Mouse (Mus musculus): ENCODE results near the gene Rtf1. TPM values are rescaled to one million over a fixed set of nuclear protein-coding genes. Genes with fewer than 3 reads are reported as not detected.
"Not testable (repeated sequence)": the region's sequence is repeated elsewhere in the genome, so short reads cannot be mapped to it uniquely, and the experiment has no call there.

Rtf1 gene
- polyA plus RNA-seq, 1 experiment from 2014 or later = 70.9 TPM

DNA sequence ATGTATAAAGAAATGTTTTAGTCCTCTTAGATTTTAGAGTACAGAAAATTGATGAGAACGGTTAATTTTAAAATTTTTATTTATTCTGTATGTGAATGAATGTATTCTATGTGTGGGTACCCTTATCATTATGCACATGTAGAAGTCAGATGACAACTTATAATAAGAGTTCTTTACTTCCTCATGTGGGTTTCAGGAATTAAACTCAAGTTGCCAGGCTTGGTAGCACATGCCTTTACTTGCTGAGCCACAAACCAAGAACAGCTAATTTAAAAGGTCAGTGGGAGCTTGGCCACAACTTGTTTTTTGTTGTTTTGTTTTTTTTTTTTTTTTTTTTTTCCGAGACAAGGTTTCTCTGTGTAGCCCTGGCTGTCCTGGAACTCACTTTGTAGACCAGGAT is 20.0 kb downstream of the Rtf1 start:
- no peaks in the 10 kb centered on the region for H3K4me1 ChIP-seq
- H3K9ac ChIP-seq = no peak overlapping the region
- H3K4me3 ChIP-seq = no peak overlapping the region
- no peaks in the 10 kb centered on the region for H3K9me3 ChIP-seq
- ATAC-seq (ENCODE audit: low FRiP score, low read depth) = no peak
- H3K36me3 ChIP-seq = peaks cover 8% of the 10 kb centered on the region; the same call in 1 of the 2 replicates
- WGBS = 76% methylated on average over 2 of the region's 2 CpGs
- no peak overlapping the region for H3K4me2 ChIP-seq (replicated peaks)
- H3K27me3 ChIP-seq (replicated peaks) = no peaks in the 10 kb centered on the region
- no peak overlapping the region for H3K27ac ChIP-seq

DNA sequence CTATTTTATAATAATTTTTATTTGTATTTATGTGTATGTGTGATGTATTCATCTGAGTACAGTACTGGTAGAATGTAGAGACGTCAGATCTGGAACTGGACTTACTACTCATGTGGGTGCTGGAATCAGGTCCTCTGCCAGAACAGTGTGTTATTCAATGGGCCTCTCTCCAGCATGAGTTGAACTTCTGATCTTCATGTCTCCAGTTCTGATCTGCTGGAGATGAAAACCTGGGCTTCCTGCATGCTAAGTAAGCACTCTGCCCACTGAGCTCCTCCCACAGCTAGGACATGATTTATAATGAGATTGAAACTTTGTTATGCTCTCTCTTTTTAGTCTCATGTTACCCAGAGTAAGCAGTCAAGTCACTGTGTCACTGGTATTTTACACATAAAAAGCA is 21.2 kb downstream of the Rtf1 start:
- no peaks in the 10 kb centered on the region for H3K27me3 ChIP-seq (replicated peaks)
- no peak overlapping the region for H3K4me3 ChIP-seq
- no peak overlapping the region for H3K9ac ChIP-seq
- no peaks in the 10 kb centered on the region for H3K4me1 ChIP-seq
- no peak overlapping the region for H3K4me2 ChIP-seq (replicated peaks)
- WGBS = 84% methylated on average over 1 of the region's 1 CpGs
- H3K9me3 ChIP-seq = no peaks in the 10 kb centered on the region
- no peak for ATAC-seq (ENCODE audit: low FRiP score, low read depth)
- no peak overlapping the region for H3K27ac ChIP-seq
- H3K36me3 ChIP-seq = peaks cover 8% of the 10 kb centered on the region; the same call in 1 of the 2 replicates

- Histone ChIP-seq H3K27ac (no peak overlapping the region), H3K4me2 (replicated peaks) (no peak overlapping the region), H3K9me3 (no peaks in the 10 kb centered on the region), H3K36me3 (peaks cover 6% of the 10 kb centered on the region; the same call in 1 of the 2 replicates), H3K9ac (no peak overlapping the region), H3K4me1 (no peaks in the 10 kb centered on the region), H3K4me3 (no peak overlapping the region), H3K27me3 (replicated peaks) (no peaks in the 10 kb centered on the region)
- no peak for ATAC-seq (ENCODE audit: low FRiP score, low read depth)
- 87% methylated on average over 2 of the region's 2 CpGs for WGBS
Measured at GRCm38 (mm10) chr2:119698472-119698871, 23.6 kb downstream of the Rtf1 start.

DNA sequence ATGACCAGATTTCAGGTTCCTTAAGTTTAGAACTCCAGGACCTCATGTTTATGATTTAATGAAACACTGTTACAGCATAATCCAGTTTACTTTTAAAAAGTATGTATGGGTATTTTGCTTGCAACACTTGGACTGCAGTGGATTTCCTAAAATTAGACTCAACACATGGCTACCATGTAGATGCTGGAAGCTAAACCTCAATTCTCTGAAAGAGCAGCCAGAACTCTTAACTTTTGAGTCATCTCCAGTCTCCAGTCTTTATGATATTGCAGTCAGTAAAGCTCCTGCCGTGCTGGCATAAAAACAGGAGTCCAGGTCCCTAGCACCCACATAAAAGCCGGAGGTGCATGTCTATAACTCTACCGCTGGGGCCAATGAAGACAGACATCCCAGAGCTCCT is 25.1 kb downstream of the Rtf1 start:
- peaks cover 4% of the 10 kb centered on the region; the same call in 1 of the 2 replicates for H3K36me3 ChIP-seq
- WGBS = 89% methylated on average over 3 of the region's 3 CpGs
- no peaks in the 10 kb centered on the region for H3K4me1 ChIP-seq
- H3K27me3 ChIP-seq (replicated peaks) = no peaks in the 10 kb centered on the region
- H3K27ac ChIP-seq = no peak overlapping the region
- no peaks in the 10 kb centered on the region for H3K9me3 ChIP-seq
- H3K9ac ChIP-seq = no peak overlapping the region
- H3K4me2 ChIP-seq (replicated peaks) = no peak overlapping the region
- ATAC-seq (ENCODE audit: low FRiP score, low read depth) = no peak
- no peak overlapping the region for H3K4me3 ChIP-seq

GRCm38 (mm10) chr2:119703171-119703570 is 28.3 kb downstream of the Rtf1 start:
- H3K4me2 ChIP-seq (replicated peaks) = no peak overlapping the region
- no peak overlapping the region for H3K4me3 ChIP-seq
- no peak overlapping the region for H3K9ac ChIP-seq
- 94% methylated on average over 2 of the region's 2 CpGs for WGBS
- H3K4me1 ChIP-seq = no peaks in the 10 kb centered on the region
- H3K27me3 ChIP-seq (replicated peaks) = no peaks in the 10 kb centered on the region
- no peak overlapping the region for H3K27ac ChIP-seq
- peaks cover 30% of the 10 kb centered on the region for H3K36me3 ChIP-seq
- H3K9me3 ChIP-seq = no peaks in the 10 kb centered on the region
- no peak for ATAC-seq (ENCODE audit: low FRiP score, low read depth)

DNA sequence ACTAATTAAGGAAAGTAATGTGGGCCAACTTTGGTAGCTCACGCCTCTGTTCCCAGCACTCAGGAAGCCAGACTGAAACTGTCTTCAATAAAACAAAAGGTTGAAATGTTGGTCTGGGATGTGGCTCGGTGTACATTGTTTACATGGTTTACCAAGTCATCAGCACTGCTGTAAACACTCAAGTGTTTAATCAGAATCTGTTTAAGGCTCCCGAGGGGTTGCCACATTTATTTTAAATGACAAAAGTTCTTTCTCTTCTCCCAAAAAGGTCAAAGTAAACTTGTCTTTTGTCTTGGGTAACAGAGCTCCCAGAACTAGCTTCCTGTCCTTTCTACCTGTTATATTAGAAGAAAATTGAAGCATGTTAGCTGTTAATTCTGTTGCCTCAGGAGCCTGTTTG is 32.8 kb downstream of the Rtf1 start:
- Histone ChIP-seq H3K27me3 (replicated peaks) (no peaks in the 10 kb centered on the region), H3K9ac (no peak overlapping the region), H3K27ac (no peak overlapping the region), H3K4me3 (no peak overlapping the region), H3K36me3 (peaks cover 64% of the 10 kb centered on the region), H3K9me3 (no peaks in the 10 kb centered on the region), H3K4me1 (no peaks in the 10 kb centered on the region), H3K4me2 (replicated peaks) (no peak overlapping the region)
- WGBS = 87% methylated on average over 3 of the region's 3 CpGs
- ATAC-seq (ENCODE audit: low FRiP score, low read depth) = no peak

GRCm38 (mm10) chr2:119710011-119710410 is 35.1 kb downstream of the Rtf1 start:
- H3K9ac ChIP-seq = no peak overlapping the region
- H3K4me1 ChIP-seq = no peaks in the 10 kb centered on the region
- H3K27me3 ChIP-seq (replicated peaks) = no peaks in the 10 kb centered on the region
- no peak overlapping the region for H3K27ac ChIP-seq
- H3K4me2 ChIP-seq (replicated peaks) = no peak overlapping the region
- peaks cover 69% of the 10 kb centered on the region for H3K36me3 ChIP-seq
- 97% methylated on average over 3 of the region's 3 CpGs for WGBS
- H3K9me3 ChIP-seq = no peaks in the 10 kb centered on the region
- ATAC-seq (ENCODE audit: low FRiP score, low read depth) = no peak
- no peak overlapping the region for H3K4me3 ChIP-seq

DNA sequence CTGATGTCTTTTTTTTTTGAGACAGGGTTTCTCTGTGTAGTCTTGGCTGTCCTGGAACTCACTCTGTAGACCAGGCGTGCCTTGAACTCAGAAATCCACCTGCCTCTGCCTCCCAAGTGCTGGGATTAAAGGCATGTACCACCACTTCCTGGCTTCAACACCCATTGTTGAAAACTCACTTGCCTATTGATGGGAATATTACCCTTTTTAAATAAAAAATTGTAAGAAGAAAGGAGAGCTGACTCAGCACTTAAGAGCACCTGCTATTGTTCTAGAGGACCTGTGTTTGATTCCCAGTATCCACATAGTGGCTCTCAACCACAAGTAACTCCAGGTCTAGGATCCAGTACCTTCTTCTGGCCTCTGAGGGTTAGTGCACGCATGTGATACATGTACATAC is 41.0 kb downstream of the Rtf1 start:
- not testable (repeated sequence) for H3K27ac ChIP-seq; H3K4me2 ChIP-seq (replicated peaks); H3K27me3 ChIP-seq (replicated peaks); H3K9me3 ChIP-seq; H3K4me3 ChIP-seq; H3K9ac ChIP-seq; ATAC-seq (ENCODE audit: low FRiP score, low read depth); H3K4me1 ChIP-seq
- H3K36me3 ChIP-seq = peaks cover 59% of the 10 kb centered on the region
- 97% methylated on average over 2 of the region's 2 CpGs for WGBS

DNA sequence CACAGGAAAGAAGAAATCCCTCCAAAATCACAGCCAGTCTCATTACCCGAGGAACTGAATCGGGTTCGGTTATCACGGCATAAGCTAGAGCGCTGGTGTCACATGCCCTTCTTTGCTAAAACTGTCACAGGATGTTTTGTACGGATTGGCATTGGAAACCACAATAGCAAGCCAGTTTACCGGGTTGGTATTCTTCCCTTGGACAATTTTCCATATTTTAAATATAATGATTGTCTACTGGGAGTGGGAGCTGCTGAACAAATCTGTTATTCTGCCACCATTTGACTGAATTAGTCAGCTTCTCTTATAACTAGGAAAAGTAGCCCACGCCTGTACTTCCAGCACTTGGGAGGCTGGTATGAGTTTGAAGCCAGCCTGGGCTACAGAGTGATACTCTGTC is 46.2 kb downstream of the Rtf1 start:
- WGBS = 96% methylated on average over 8 of the region's 8 CpGs
- Histone ChIP-seq H3K4me2 (replicated peaks) (no peak overlapping the region), H3K9ac (no peak overlapping the region), H3K27me3 (replicated peaks) (no peaks in the 10 kb centered on the region), H3K4me3 (no peak overlapping the region), H3K9me3 (no peaks in the 10 kb centered on the region), H3K4me1 (no peaks in the 10 kb centered on the region), H3K36me3 (peaks cover 73% of the 10 kb centered on the region), H3K27ac (no peak overlapping the region)
- no peak for ATAC-seq (ENCODE audit: low FRiP score, low read depth)

DNA sequence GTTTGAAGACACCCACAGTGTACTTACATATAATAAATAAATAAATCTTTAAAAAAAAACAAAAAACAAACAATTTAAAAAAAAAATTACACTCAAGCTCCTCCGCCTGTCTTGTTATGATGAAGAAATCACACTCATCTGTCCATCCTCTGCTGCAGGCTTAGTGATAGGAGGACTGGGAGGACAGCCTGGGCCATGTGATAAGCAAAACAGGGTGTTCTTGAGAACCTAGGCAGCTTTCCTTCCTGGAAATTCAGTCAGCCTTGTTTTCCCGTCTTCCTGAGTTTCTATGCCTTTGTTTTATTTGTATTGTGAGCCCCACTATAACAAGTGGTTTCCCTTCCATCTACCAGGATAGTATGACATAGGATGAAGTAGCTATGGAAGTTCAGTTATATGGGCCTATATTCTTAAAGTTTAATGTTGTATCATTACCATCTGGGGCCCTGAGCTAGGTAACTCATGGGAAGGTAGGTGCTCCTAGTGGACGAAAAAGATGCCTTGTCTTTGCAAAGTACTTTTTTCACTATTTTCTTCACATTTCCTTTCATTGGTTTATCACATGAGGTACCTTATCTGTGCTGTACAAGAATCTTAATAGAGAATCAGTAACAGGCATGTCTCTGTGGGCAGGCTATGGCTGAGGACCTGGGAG is 53.0 kb downstream of the Rtf1 start:
- no peak overlapping the region for H3K9ac ChIP-seq
- H3K9me3 ChIP-seq = no peaks in the 10 kb centered on the region
- H3K4me1 ChIP-seq = no peaks in the 10 kb centered on the region
- H3K27me3 ChIP-seq (replicated peaks) = no peaks in the 10 kb centered on the region
- 91% methylated on average over 3 of the region's 3 CpGs for WGBS
- H3K36me3 ChIP-seq = peaks cover 93% of the 10 kb centered on the region
- H3K4me3 ChIP-seq = no peak overlapping the region
- no peak overlapping the region for H3K27ac ChIP-seq
- no peak overlapping the region for H3K4me2 ChIP-seq (replicated peaks)
- no peak for ATAC-seq (ENCODE audit: low FRiP score, low read depth)

DNA sequence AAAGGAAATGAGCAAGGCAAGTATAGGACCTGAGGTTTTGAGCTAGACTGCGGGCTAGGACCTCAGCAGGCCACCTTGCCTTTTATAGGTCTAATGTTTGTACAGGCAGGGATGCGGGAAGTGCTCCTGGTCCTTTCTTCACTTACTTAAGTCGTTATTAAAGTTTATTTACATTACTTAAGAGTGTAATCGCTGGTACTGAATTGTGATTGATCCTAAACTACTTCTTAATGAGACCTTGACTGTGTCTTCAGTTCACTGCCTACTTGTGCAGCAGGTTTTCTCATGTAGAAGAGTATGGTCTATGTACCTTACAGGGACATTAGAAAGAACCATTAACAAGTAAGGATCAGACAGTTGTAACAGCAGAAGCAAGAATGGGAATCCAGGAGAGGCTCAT is 55.9 kb downstream of the Rtf1 start:
- 87% methylated on average over 4 of the region's 4 CpGs for WGBS
- no peak for ATAC-seq (ENCODE audit: low FRiP score, low read depth)
- no peak overlapping the region for H3K27ac ChIP-seq
- H3K4me1 ChIP-seq = no peaks in the 10 kb centered on the region
- H3K4me2 ChIP-seq (replicated peaks) = no peak overlapping the region
- no peak overlapping the region for H3K9ac ChIP-seq
- H3K27me3 ChIP-seq (replicated peaks) = no peaks in the 10 kb centered on the region; the same call in 1 of the 2 replicates
- no peak overlapping the region for H3K4me3 ChIP-seq
- H3K36me3 ChIP-seq = peaks cover 94% of the 10 kb centered on the region
- H3K9me3 ChIP-seq = no peaks in the 10 kb centered on the region

DNA sequence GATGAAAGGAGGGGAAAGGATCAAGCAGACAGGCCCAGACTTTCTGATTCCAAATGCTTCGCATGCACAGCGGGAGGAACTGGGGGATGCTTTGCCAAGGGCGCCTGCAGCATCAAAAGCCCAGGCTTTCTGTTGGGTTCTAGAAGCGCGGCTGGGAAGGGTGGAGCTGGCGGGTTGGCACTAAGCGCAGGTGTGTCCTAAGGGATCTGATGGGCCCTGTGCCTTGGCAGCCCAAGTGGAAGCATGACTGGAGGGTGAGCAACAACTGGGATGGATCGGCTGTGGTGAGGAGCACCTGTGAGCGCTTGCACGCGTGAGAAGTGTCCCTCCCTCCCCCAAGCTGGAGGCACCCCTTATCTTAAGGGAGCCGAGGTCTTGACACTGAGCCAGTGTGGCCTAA is 62.3 kb downstream of the Rtf1 start:
- peaks cover 32% of the 10 kb centered on the region for H3K36me3 ChIP-seq
- no peak overlapping the region for H3K4me2 ChIP-seq (replicated peaks)
- 23% methylated on average over 12 of the region's 12 CpGs for WGBS
- no peak overlapping the region for H3K27ac ChIP-seq
- peaks cover 9% of the 10 kb centered on the region for H3K4me1 ChIP-seq
- H3K4me3 ChIP-seq = no peak overlapping the region
- no peak for ATAC-seq (ENCODE audit: low FRiP score, low read depth)
- H3K9ac ChIP-seq = no peak overlapping the region
- no peaks in the 10 kb centered on the region for H3K9me3 ChIP-seq
- H3K27me3 ChIP-seq (replicated peaks) = peaks cover 18% of the 10 kb centered on the region

GRCm38 (mm10) chr2:119740567-119740966 is 65.7 kb downstream of the Rtf1 start:
- Histone ChIP-seq H3K36me3 (0 out of 2 replicates have a peak, but pooled peaks cover under 1% of the 10 kb centered on the region), H3K4me2 (replicated peaks) (no peak overlapping the region), H3K4me3 (no peak overlapping the region), H3K4me1 (peaks cover 33% of the 10 kb centered on the region), H3K27ac (no peak overlapping the region), H3K27me3 (replicated peaks) (peaks cover 52% of the 10 kb centered on the region), H3K9me3 (no peaks in the 10 kb centered on the region), H3K9ac (no peak overlapping the region)
- ATAC-seq (ENCODE audit: low FRiP score, low read depth) = no peak
- WGBS = 26% methylated on average over 2 of the region's 2 CpGs
